Mouse (Mus musculus): ENCODE results near the gene Clic1. TPM values are rescaled to one million over a fixed set of nuclear protein-coding genes. Genes with fewer than 3 reads are reported as not detected.

Gene Clic1
- polyA plus RNA-seq, 1 experiment: not detected

DNA sequence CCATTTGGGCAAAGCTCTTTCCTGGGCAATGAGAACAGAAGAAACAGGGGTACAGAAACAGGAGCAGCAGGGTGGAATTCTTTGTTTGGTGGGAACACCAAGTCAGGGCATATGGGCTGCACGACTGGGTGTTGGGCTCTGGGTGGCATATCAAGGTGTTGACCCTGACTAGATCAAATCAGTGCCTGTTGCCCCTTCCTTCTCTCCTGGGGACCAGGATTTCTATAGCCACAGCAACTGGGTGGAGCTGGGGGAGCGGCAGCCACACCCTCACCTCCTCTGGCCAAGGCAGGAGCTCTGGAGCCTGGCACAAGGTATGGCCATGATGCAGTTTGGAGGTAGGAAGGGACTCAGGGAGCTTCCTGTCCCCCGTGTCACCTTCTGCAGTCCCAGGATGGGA lies 31.6 kb upstream of the Clic1 start:
- Histone ChIP-seq H3K4me1 (ENCODE audit: control insufficient read depth, insufficient read depth, low read length) (peaks cover 14% of the 10 kb centered on the region), H3K27ac (ENCODE audit: insufficient read depth, low read depth, low read length) (no peak overlapping the region), H3K4me3 (ENCODE audit: insufficient read depth, low read depth, low read length) (no peak overlapping the region)
- 85% methylated on average over 3 of the region's 3 CpGs for whole genome bisulfite sequencing
- TF ChIP-seq POLR2A (IDR thresholded peaks at IDR 0.05; ENCODE audit: insufficient read depth, low read depth, low read length) (no peak), CTCF (IDR thresholded peaks at IDR 0.05; ENCODE audit: insufficient read depth, low read depth, low read length) (no peak)

DNA sequence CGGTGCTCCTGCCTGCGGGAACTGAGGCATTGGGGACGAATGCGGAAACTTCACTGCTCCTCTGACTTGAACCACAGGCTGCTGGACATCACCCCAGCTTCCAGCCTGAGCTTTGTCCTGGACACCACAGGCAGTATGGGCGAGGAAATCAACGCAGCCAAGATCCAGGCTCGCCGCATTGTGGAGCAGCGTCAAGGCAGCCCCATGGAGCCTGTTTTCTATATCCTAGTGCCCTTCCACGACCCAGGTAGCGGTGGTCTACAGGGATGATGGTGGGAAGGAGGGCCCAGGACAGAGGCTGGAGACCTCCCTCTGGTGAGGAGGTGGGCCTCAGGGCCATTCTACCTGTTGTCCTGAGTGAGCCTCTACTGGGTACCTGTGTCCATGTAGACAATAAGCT lies 29.9 kb upstream of the Clic1 start:
- Histone ChIP-seq H3K4me1 (ENCODE audit: control insufficient read depth, insufficient read depth, low read length) (peaks cover 14% of the 10 kb centered on the region), H3K27ac (ENCODE audit: insufficient read depth, low read depth, low read length) (no peak overlapping the region), H3K4me3 (ENCODE audit: insufficient read depth, low read depth, low read length) (no peak overlapping the region)
- no peak for TF ChIP-seq CTCF (IDR thresholded peaks at IDR 0.05; ENCODE audit: insufficient read depth, low read depth, low read length)
- TF ChIP-seq POLR2A (IDR thresholded peaks at IDR 0.05; ENCODE audit: insufficient read depth, low read depth, low read length): no peak
- WGBS: 84% methylated on average over 11 of the region's 11 CpGs

DNA sequence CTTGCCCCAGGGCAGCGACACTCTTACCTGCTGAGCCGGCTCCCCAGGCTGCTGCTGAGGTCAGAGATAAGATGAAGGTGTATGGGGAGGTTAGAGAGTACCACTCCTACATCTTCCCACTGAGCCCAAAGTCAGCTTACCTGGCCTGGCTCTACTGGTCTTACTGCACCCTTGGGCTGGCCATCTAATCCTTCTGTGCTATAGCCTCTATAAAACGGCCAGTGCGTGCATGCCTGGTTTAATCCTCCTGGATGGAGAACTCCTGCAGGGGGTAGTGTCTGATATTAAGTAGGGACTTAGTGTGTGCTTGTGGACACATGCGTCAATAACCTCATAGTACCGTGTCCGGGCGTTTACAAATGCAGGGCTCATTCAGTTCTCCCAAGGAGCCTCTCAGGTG lies 29.2 kb upstream of the Clic1 start:
- Histone ChIP-seq H3K4me3 (ENCODE audit: insufficient read depth, low read depth, low read length) (no peak overlapping the region), H3K4me1 (ENCODE audit: control insufficient read depth, insufficient read depth, low read length) (peaks cover 16% of the 10 kb centered on the region), H3K27ac (ENCODE audit: insufficient read depth, low read depth, low read length) (no peak overlapping the region)
- TF ChIP-seq POLR2A (IDR thresholded peaks at IDR 0.05; ENCODE audit: insufficient read depth, low read depth, low read length) (no peak), CTCF (IDR thresholded peaks at IDR 0.05; ENCODE audit: insufficient read depth, low read depth, low read length) (no peak)
- WGBS: 90% methylated on average over 8 of the region's 8 CpGs

DNA sequence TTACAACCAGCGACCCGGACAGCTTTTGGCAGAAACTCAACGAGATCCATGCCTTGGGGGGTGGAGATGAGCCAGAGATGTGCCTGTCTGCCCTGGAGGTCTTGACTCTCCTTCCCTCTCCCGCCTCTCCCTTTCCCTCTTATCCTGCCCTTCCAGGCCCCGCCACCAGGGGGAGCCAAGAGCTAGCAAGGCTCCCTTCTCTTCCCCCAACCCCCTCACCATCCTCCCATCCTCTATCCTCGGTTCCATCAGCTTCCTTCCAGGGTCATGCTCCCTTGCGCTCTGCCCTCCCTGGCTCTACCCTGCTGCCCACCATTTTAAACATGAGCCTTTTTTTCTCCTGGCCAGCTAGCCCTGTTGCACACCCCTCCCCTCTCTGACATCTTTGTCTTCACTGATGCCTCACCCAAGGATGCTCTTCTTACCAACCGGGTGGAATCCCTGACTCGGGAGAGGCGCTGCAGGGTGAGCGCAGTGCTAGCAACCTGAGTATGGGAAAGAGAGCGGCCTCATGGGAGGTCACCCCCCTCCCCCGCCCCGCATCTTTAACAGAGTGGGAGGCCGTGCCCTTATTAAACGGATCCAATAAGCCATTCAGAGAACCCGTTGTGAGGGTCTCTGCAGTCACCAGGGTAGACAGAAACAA lies 28.5 kb upstream of the Clic1 start:
- TF ChIP-seq POLR2A (IDR thresholded peaks at IDR 0.05; ENCODE audit: insufficient read depth, low read depth, low read length) (no peak), CTCF (IDR thresholded peaks at IDR 0.05; ENCODE audit: insufficient read depth, low read depth, low read length) (peak; percentile 95)
- Histone ChIP-seq H3K27ac (ENCODE audit: insufficient read depth, low read depth, low read length) (peak overlapping the region; percentile 61), H3K4me1 (ENCODE audit: control insufficient read depth, insufficient read depth, low read length) (peaks cover 16% of the 10 kb centered on the region), H3K4me3 (ENCODE audit: insufficient read depth, low read depth, low read length) (peak overlapping the region; percentile 31)
- whole genome bisulfite sequencing: 8% methylated on average over 17 of the region's 17 CpGs

DNA sequence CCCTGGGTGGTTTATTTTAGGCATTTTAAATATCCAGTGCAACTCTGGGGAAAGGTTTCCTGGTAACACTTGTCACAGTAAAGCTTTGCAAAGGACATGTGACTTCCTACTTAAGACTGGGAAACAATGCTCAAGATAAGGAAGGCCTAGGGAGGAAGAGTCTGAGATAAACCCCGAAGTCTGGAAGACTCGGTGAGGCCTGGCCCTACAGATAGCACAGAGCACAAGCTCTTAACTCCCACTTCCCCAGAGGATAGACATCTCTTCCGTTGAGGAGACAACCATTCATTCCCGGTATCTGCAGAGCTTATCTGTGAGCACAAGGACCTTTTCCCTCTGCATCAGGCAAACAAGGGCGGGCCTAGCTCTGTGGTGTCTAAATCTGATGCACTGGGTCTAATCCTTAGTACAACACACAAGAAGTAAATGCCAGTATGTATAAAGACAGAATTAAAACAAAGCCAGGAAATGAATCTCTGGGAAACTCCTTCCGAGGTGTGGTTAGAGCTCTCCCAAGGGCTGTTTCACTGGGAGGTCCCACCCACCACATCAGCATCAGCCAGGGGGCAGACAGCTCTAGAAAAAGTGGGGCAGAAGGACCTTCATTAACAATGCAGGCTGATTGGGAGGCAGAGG lies 27.8 kb upstream of the Clic1 start:
- peaks cover 13% of the 10 kb centered on the region for H3K4me1 ChIP-seq (ENCODE audit: control insufficient read depth, insufficient read depth, low read length)
- H3K27ac ChIP-seq (ENCODE audit: insufficient read depth, low read depth, low read length): peak overlapping the region; percentile 61; the same call in 1 of the 2 replicates
- no peak overlapping the region for H3K4me3 ChIP-seq (ENCODE audit: insufficient read depth, low read depth, low read length)
- 39% methylated on average over 6 of the region's 6 CpGs for WGBS
- no peak for TF ChIP-seq CTCF (IDR thresholded peaks at IDR 0.05; ENCODE audit: insufficient read depth, low read depth, low read length)
- TF ChIP-seq POLR2A (IDR thresholded peaks at IDR 0.05; ENCODE audit: insufficient read depth, low read depth, low read length): no peak

DNA sequence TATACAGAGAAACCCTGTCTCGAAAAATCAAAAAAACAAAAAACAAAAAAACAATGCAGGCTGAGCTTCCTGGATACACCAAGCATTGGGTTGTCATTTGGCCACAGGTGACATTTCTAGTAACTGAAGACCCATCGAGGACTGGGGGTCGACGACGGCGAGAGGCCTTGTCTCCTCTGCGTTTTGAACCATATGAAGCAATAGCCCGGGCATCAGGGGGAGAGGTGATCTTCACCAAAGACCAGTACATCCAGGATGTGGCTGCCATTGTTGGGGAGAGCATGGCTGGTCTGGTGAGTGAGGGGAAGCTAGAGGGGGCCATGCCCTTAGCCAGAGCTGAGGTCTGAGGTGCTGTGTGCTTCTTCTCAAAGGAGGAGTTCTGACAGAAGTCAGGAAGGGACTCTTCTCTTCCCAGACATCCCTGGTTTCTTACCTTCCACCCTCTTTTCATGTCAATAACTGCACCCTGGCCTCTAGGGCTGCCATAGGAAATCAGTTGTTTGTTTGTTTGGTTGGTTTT lies 27.2 kb upstream of the Clic1 start:
- H3K4me3 ChIP-seq (ENCODE audit: insufficient read depth, low read depth, low read length): no peak overlapping the region
- WGBS: 97% methylated on average over 8 of the region's 8 CpGs
- peaks cover 13% of the 10 kb centered on the region for H3K4me1 ChIP-seq (ENCODE audit: control insufficient read depth, insufficient read depth, low read length)
- TF ChIP-seq CTCF (IDR thresholded peaks at IDR 0.05; ENCODE audit: insufficient read depth, low read depth, low read length): no peak
- no peak for TF ChIP-seq POLR2A (IDR thresholded peaks at IDR 0.05; ENCODE audit: insufficient read depth, low read depth, low read length)
- H3K27ac ChIP-seq (ENCODE audit: insufficient read depth, low read depth, low read length): no peak overlapping the region

DNA sequence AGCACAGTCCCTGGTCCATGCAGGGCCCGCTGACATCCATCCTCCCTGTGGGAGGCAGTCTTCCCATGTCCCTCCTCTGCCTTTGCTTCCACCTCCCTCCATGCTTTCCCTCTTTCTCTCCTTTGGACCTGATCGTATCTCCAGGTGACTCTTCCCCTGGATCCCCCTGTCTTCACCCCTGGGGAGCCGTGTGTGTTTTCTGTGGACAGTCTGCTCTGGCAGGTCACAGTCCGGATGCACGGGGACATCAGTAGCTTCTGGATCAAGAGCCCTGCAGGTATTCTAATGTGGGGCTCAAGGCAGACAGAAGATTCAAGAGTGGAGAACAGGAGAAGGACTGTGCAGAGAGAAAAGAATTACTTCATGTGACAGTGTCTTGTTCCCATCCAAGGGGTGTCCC lies 26.5 kb upstream of the Clic1 start:
- Histone ChIP-seq H3K27ac (ENCODE audit: insufficient read depth, low read depth, low read length) (no peak overlapping the region), H3K4me1 (ENCODE audit: control insufficient read depth, insufficient read depth, low read length) (peaks cover 13% of the 10 kb centered on the region), H3K4me3 (ENCODE audit: insufficient read depth, low read depth, low read length) (no peak overlapping the region)
- 92% methylated on average over 5 of the region's 5 CpGs for WGBS
- TF ChIP-seq CTCF (IDR thresholded peaks at IDR 0.05; ENCODE audit: insufficient read depth, low read depth, low read length): no peak
- TF ChIP-seq POLR2A (IDR thresholded peaks at IDR 0.05; ENCODE audit: insufficient read depth, low read depth, low read length): no peak

DNA sequence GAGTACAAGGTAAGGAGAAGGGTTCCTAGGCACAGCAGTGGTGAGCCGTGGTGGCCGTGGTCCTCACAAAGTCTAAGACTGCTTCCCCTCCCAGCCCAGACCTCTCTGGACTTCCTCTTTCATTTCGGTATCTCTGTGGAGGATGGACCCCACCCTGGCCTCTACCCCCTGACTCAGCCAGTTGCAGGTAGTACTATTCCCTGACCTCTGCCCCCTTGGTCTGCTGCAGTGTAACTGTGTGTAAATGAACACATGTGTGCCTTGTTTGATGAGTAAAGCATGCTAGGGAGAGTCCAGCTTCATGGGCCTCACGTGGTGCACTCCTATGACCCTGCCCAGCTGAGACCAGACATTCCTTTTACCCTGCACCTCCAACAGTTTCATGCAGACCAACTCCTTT lies 26.0 kb upstream of the Clic1 start:
- 88% methylated on average over 4 of the region's 4 CpGs for WGBS
- Histone ChIP-seq H3K4me1 (ENCODE audit: control insufficient read depth, insufficient read depth, low read length) (peaks cover 13% of the 10 kb centered on the region), H3K4me3 (ENCODE audit: insufficient read depth, low read depth, low read length) (no peak overlapping the region), H3K27ac (ENCODE audit: insufficient read depth, low read depth, low read length) (no peak overlapping the region)
- TF ChIP-seq POLR2A (IDR thresholded peaks at IDR 0.05; ENCODE audit: insufficient read depth, low read depth, low read length) (no peak), CTCF (IDR thresholded peaks at IDR 0.05; ENCODE audit: insufficient read depth, low read depth, low read length) (no peak)

DNA sequence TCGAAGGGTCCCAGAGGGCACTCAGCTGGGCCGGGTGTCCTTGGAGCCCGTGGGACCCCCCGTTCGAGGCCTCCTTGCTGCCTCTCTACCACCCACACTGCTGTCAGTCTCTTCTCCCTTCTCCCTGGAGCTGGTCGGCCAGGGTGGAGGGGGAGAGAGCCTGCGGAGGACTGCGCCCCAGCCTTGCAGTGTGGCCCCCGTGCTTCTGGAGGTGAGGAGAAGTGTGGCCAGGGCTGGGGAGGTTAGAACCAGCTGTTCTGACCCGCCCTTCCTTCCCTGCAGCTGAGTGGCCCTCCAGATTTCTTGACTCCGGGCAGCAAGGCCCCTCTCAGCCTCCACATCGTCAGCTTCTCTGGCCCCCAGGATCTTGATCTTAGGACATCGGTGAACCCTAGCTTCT lies 25.5 kb upstream of the Clic1 start:
- 75% methylated on average over 13 of the region's 13 CpGs for WGBS
- Histone ChIP-seq H3K4me1 (ENCODE audit: control insufficient read depth, insufficient read depth, low read length) (peaks cover 13% of the 10 kb centered on the region), H3K4me3 (ENCODE audit: insufficient read depth, low read depth, low read length) (no peak overlapping the region), H3K27ac (ENCODE audit: insufficient read depth, low read depth, low read length) (no peak overlapping the region)
- TF ChIP-seq CTCF (IDR thresholded peaks at IDR 0.05; ENCODE audit: insufficient read depth, low read depth, low read length) (no peak), POLR2A (IDR thresholded peaks at IDR 0.05; ENCODE audit: insufficient read depth, low read depth, low read length) (no peak)

All from olfactory bulb, adult 2 months (tissue).